Mouse (Mus musculus) layer of hippocampus, postnatal 10 days (tissue): ENCODE results near the gene Ormdl3. TPM values are rescaled to one million over a fixed set of nuclear protein-coding genes. Genes with fewer than 3 reads are reported as not detected.

Source experiments
- DNase-seq, 2 experiments: peaks; one replicate each; pipeline ENCODE4 v3.0.0; 2021; ENCODE audit warnings: low spot score in 2 of 2
- total RNA-seq, 2 experiments: library from RNA; stranded (reverse); gene quantifications; 2 replicates each; pipeline ENCODE4 v1.2.3; 2021

The Ormdl3 gene
- total RNA-seq, 2 experiments from 2014 or later: 53.6 to 56.9 TPM

DNA sequence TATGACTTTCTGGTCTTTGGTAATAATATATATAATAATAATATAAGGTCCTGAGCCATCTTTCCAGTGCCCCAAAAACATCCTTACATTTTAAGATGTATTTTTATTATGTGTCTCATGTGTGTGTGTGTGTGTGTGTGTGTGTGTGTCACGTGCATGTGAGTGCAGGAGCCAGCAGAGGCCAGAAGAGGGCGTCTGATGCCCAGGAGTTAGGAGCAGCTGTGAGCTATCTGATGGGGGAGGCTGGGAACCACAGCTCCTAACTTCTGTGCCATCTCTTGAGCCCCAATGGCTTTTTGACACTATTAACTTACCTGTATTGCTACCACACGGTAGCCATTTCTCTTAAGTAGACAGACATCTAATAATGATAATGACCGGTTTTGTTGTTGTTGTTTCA is 33.2 kb downstream of the Ormdl3 start:
- no peak for DNase-seq

DNA sequence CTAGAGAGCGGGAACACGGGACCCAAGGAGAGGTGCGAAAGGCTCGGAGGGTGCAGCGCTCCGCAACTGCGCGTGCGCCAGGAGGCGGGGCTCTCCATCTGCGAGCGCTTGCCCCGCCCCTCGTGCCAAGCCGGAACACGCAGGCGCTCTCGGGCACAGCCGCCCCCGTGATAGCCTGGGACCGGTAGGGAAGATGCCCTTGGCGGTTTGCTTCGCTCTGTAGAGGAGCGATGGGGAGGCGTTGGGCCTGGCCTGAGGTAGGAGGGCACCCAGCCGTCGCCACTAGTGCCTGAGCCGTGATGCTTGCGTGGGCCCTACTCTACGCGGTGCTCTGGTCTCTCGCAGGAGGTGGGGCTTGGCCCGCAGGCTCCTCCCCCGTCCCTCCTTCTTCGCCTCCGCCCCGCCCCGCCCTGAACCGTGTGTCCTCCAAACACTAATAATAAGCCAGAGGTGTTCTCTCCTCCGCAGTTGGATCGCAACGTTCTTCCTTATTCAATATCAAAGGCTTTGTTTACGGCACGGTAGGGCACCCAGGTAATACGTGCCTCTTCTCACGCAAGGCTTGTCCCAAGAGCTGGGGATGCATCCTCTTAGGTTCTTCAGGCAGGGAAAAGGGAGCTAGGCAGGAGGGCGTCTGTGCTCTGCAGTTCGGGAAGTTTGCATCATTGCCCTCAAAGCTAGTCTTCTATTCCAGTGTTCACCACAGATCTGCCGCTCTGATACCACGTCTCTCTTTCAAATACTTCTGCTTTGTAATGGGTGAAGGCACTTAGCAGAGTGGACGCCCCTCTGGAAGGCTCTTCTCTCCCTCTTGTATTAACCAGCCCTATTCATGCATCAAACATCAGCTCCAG is 36.0 kb downstream of the Ormdl3 start, which contains the start of gene Zpbp2:
Gene Zpbp2, plus strand, starts transcription at position 123 of the 854 bp plus-strand sequence.
- peak; percentile 87 to 93 for DNase-seq

DNA sequence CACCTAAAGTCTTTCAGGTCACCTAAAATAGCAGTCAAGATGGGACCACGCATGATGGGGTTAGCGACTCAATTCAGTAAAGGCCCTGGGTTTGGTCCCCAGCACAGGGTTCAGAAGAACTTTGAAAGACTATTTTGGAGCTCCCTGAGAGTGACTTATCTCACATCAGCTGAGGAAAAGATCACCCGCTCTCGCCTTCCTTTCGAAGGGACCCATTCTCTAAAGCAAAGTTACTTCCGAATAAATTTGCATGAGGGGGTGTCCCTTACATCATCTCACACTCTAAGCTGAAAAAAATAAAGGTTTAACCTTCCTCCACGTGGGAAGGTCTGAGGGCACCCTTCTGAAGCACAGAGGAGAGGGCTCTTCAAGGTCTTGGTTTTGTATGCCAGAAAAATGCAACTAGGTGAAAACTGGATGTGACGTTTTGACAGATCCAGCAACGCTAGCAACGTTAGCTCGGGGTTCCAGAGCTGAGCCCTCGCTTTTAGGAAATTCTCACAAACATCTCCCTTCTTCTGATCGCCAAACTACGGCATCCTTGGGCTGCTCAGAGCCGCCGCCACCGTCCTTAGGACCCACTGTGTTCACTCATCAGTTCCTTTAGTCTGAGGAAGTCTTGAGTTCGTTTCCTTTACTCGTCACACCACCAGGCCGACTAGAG is 36.7 kb downstream of the Ormdl3 start:
- DNase-seq: no peak

DNA sequence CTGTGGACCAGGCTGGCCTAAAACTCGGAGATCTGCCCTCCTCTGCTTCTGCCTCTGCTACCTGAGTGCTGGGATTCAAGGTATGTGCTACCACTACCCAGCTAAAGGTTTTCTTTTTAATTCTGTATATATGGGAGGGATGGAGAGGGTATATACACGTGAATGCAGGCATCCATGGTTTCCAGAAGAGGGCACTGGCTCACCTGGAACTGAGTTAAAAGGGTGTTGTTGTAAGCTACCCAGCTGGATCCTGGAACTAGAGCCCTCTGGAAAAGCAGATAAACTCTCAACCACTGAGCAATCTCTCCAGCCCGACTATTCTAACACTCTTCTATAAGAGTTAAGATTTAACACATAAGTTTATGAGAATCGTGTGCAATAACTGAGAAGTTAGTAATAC is 37.8 kb downstream of the Ormdl3 start:
- DNase-seq: no peak

DNA sequence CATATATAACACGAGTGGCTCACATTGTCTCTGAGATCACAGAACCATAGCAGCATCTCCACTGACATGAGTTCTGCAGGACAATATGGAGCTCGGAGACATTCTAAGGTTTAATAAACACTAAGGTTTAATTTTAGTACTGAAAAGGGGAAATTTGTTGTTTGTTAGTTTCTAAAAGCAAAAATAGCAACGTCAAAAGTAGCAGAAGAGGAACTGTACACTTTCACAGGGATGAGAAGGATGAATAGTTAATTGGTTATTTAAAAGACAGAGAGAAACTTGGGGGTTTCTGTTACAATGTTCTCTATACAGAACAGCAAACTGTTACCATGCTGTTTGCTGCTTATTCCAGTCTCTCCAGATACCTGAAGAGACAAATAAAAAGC is 39.9 kb downstream of the Ormdl3 start:
- DNase-seq: no peak

DNA sequence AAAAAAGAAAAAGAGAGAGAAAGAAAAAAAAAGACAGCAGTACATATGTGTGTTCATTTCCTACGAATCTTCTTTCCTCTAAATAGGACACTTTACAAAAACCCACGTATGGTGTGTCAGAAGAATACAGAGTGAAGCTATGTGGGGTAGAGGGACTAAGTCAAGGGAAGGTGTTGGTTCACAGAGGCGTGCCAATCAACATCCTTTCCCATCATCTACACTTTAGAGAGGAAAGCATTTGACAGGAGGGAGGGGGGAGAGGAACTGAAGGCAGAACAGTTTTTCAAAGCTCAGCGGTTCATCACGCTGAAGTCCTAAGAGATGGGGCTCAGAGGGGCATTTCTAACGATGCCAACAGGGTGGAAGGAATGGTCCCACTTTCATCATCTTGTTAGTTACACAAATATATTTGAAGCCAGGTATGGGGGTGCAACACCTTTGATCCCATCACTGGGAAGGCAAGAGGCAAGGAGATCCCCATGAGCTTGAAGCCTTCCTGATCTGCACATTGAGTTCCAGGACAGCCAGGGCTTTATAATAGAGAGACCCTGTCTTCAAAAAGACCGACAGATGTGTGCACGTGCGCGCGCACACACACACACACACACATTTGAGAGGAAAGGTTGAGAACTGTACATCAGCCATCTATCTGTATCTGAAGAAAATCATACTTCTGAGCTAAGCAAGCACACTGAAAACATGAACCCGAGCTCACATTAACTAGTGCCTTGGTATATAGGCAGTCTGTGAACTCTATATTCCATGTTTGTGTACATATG is 40.5 kb downstream of the Ormdl3 start:
- no peak for DNase-seq

DNA sequence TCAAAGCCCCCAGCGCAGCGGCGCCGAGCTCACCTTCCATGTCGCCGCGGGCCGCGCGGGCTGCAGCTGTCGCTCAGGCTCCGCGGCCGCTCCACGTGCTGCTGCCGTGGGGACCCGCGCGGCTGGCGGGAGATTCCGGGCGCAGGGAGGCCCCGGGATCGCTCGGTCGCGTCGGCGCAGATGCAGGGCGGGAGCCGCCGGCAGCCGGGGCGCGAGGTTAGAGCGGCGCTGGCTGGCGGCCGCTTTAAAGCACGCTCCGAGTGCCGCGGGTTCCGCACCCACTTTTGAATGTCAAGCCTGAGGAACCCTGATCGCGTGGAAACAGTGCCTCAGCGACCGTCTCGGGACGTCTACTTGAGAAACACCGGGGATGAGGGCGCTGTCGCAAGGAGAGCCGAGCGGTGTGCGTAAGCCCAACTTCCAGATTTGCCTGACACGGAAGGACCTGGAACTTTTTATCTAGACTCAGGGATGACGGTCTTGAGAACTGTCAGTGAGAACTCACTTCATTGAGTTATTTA is 41.4 kb downstream of the Ormdl3 start, which contains the start of gene Ikzf3:
Gene Ikzf3, minus strand, starts transcription at position 321 of the 521 bp plus-strand sequence.
- DNase-seq: peak in 1 of 2 experiments; percentile 19

DNA sequence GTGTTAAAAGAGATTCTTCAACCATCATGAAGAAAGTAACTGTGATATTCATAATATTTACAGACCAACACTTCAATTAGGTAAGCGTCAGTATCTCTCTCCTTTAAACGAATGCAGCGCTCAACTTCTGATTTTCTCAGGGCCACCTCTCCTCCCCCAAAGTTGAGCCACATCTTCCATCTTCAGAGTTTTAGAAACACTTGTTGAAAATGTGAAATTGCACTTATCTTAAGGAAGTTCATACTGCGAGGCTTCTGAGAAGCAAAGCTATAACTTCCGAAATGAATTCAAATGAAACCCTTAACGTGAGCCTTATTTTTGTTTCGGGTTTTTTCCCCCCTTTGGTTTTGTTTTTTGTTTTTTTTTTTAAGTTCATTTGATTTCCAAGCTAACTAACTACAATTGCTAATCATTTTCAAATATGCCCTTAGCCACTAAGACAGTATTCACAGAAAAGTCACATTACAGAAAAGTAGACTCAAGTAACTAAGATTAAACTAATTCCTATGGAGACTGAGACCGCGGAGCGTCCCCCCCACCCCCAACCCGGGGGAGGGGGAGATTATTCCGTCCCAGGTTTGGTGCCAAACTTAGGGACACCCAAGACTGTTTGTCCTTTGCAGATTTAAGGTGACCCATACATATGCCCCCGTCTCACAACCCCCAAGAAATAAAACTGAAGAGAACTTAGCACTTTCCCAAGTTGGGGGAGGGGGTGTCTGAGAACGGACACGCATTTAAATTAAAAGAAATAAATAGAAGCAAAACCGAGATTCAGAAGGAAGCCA is 42.1 kb downstream of the Ormdl3 start:
- no peak for DNase-seq

DNA sequence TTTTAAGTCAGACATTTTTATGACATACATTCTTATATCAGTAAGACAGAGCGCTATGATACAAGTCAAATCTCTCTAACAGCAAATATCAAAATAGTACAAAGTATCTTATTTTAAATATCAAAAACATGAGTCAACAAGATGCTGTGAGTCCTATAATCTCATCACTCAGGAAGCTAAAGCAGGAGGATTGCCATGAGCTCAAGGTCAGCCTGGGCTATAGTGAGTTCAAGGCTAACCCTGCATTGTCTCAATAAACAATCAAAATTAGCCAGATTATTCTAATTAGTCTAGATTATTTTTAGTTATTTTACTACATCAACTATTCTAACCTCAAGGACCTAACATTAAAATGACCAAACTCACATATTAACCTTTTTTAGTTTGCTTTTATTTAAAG is 43.8 kb downstream of the Ormdl3 start:
- no peak for DNase-seq

DNA sequence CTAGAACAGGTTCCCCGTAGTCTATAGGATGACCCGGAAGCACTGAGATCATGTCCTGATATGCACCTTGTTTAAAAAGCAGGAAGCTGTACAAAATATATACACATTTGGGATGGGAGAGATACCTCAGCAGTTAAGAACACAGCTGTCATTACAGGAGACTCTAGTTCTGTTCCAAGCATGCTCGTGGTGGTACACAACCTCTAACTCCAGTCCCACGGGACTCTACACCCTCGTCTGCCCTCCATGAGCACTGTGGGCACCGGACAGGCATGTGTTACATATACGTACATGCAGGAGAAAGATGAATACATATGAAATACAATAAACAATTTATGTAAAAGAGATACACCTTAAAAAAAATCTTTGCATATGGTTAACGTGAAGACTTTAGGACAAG is 44.6 kb downstream of the Ormdl3 start:
- DNase-seq: no peak

DNA sequence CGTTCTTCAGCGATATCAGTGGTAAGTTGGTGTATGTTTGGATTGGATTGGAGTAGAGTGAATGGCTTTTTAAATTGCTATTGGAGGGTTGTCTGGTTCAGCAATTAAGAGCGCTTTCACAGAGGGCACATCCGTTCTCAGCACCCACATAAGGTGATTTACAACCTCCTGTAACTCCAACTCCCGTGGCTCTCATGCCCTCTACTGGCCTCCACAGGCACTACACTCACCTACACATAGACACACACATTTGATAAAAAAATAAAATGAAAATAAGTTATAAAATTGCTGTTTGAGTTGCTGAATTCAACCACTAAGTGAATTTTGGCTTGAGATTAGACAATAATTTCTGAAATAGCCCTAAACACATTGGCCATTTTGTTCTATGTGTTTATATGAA is 46.8 kb downstream of the Ormdl3 start:
- no peak for DNase-seq

DNA sequence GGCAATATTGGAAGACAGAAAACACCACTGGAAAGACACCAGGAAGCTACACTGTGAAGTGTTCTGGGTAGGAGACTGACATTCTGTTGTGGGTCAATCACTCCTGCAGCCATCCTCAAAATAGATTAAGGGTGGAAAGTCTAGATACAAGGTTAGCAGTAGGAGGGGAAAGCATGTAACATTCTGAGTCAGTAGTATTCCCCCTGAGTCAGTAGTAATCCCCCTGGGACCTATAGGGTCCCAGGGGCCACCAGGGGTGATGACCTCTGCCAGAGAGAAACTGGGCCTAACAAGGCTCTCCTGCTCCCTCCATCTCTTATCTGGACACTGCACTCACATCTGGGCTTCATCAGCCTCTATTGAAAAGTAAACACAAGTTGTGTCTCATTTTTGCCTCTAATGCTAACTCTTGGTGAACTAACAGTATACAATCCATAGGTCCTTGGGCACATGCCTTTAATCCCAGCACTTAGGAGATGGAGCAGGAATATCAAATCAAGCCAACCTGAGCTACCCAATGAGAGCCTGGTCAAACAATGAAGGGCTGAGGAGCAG is 49.6 kb downstream of the Ormdl3 start:
- DNase-seq: no peak

Other genes starting within 250 kb of the Ormdl3 start
- gene Ppp1r1b, start 239.0 kb downstream of the Ormdl3 start, total RNA-seq: 10 to 100 TPM; 17.5 to 24.1 TPM
- 10 to 100 TPM; 19.2 to 19.5 TPM for gene Stard3, start 229.0 kb downstream of the Ormdl3 start, total RNA-seq
- 1 to 10 TPM; 1.4 to 1.6 TPM for gene Tcap, start 203.6 kb downstream of the Ormdl3 start, total RNA-seq
- not detected for gene Pnmt, start 200.9 kb downstream of the Ormdl3 start, total RNA-seq
- 10 to 100 TPM in 1 of 2 experiments, 1 to 10 TPM in 1; 8.9 to 10.1 TPM for gene Pgap3, start 186.9 kb downstream of the Ormdl3 start, total RNA-seq
- gene Erbb2, start 174.9 kb downstream of the Ormdl3 start, total RNA-seq: 1 to 10 TPM; 3.3 to 4.2 TPM
- 100 to 1,000 TPM; 108 to 110 TPM for gene Mien1, start 148.4 kb downstream of the Ormdl3 start, total RNA-seq
- gene Grb7, start 141.0 kb downstream of the Ormdl3 start, total RNA-seq: 1 to 10 TPM; 1.0 to 1.8 TPM
- gene Ikzf3, start 41.3 kb downstream of the Ormdl3 start, total RNA-seq: not detected
- gene Zpbp2, start 36.3 kb downstream of the Ormdl3 start, total RNA-seq: not detected
- not detected for gene Lrrc3c, start 10.9 kb upstream of the Ormdl3 start, total RNA-seq
- 10 to 100 TPM; 14.1 to 17.2 TPM for gene Gm12355, start 38.3 kb upstream of the Ormdl3 start, total RNA-seq
- under 1 TPM in 1 of 2 experiments, not detected in 1; 0.50 TPM for gene Gsdma3, start 39.0 kb upstream of the Ormdl3 start, total RNA-seq
- gene Gsdma2, start 59.4 kb upstream of the Ormdl3 start, total RNA-seq: not detected
- gene Gsdma, start 77.0 kb upstream of the Ormdl3 start, total RNA-seq: not detected
- gene Psmd3, start 95.2 kb upstream of the Ormdl3 start, total RNA-seq: 100 to 1,000 TPM; 127 to 130 TPM
- not detected for gene Csf3, start 113.9 kb upstream of the Ormdl3 start, total RNA-seq
- gene Med24, start 142.1 kb upstream of the Ormdl3 start, total RNA-seq: 100 to 1,000 TPM in 1 of 2 experiments, 10 to 100 TPM in 1; 93.8 to 103 TPM
- 1,000 to 10,000 TPM; 1,331 to 1,411 TPM for gene Thra, start 153.3 kb upstream of the Ormdl3 start, total RNA-seq
- 10 to 100 TPM; 39.1 to 41.5 TPM for gene Nr1d1, start 188.0 kb upstream of the Ormdl3 start, total RNA-seq
- 100 to 1,000 TPM; 147 to 157 TPM for gene Msl1, start 208.1 kb upstream of the Ormdl3 start, total RNA-seq
- gene Casc3, start 217.5 kb upstream of the Ormdl3 start, total RNA-seq: 10 to 100 TPM; 65.8 to 66.3 TPM
- gene Rapgefl1, start 249.4 kb upstream of the Ormdl3 start, total RNA-seq: 100 to 1,000 TPM; 148 to 154 TPM